Mouse (Mus musculus) brain, embryonic 18.5 days (tissue): Measurements from ENCODE around the gene Tango2.
"Not testable (repeated sequence)": the region's sequence is repeated elsewhere in the genome, so short reads cannot be mapped to it uniquely, and the experiment has no call there.

ENCODE experiments used
- DNase-seq: peaks from one replicate; pipeline ENCODE4 v3.0.0-alpha.2; 2012; ENCODE audit warnings: low read depth, low spot score

The Tango2 gene

DNA sequence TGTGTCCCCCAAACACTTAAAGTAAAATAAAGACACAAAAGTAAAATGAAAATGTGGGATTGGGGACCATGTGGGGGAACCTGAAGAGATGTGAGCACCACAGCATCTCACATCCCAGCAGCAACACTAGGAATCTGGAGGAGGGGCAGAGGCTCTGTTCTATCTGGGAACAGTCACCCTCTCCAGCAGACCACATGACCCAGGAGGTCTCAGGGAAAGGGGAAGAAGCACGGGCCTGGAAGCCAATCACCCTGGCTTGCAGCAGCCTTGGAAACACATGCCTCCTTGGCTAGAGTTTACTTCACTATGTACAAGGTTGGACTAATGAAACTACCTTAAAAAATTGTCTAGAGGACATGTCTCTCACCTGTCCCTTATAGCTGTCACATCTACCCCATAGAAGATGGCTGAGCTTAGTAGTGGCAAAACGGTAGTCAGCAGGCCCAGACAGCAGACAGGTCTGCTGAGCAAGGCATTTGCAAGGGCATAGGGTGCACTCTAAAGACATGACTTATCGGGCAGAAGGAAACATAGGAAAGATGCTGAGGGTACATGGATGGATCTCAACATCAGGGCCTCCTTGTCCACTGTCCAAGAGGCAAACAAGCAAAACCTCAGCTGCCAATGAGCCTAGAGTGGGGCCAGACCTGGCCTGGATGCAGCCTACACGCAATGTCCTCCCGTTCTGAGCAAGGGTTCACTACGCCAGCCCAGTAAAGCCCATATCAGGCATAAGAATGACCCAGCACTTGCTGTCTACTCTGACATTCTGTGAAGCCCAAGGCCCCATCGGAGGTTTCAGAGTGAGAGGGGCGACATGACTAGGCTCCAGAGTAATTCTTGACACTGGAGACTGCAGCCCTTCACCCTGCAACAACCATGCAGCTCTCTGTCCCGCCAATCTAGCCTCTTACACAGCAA lies 5.0 kb downstream of the Tango2 start:
- DNase-seq = no peak

DNA sequence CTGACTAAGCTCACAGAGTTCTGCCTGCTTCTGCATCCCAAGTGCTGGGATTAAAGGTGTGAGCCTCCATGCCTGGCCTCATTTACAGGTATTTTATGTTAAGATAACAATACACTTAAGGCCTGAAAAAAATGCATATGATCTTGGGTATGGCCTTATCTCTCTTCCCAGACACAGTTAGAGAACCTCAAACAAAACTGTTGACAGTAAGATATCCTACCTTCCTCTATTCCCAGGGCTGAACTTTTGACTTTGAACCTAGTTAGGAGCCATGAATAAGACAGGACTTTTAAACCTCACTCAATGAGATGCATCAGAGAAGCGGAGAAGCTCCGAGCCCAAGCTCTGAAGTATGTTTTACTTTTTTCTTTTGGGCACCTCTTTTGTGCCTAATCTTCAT lies 5.8 kb downstream of the Tango2 start:
- DNase-seq = no peak

DNA sequence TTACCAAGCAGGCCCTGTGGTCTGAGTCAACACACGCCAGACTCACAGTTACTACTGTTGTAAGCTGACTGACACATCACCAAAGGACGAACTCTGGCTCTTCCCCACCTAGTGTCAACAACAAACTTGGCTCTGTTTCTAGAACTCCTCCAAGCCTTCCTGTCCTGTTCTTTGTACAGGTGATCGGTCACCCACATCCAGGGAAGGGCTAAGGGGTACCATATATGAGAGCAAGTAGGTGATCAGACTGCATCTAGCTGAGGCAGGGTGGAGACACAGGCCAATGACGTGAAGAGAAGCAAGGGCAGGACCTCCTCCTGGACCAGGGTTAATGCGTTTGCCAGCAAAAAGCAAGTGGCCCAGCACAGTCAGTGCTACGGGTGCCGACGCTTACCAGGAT lies 6.3 kb downstream of the Tango2 start:
- DNase-seq = no peak

DNA sequence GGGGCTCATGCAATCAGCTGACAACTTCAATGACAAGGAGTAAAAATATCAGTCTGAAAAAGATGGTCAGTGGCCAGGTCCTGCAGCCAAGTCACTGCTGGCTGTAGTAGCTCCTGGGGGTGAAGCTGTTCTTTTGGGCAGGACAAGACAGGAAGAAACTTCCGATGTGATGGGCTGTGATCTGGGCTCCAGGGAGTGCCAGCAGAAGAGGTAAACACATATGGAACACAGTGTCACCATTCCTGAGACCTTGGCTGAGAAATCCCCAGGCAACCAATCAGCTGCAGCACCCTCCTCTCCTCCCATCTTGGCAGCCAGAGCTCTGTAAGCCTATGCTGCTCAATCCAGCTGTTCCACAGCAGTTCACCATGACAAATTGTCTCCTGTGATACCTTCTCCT lies 8.0 kb downstream of the Tango2 start:
- no peak for DNase-seq

DNA sequence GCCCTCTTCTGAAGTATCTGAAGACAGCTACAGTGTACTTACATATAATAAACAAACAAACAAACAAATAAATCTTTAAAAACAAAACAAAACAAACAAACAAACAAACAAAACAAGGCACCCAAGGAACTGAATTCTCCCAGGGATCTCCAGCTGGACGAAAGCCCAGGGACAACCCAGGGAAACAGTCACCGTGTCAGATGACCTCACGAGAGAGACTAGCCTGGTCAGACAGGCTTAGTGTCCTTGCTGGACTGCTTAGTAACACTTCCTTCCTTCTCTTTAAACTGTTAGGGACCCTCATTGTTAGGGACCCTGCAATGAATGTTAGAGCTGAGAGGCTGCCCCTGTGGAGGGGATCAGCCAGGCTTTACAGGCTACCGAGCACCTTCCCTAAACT lies 10.6 kb downstream of the Tango2 start:
- no peak for DNase-seq

DNA sequence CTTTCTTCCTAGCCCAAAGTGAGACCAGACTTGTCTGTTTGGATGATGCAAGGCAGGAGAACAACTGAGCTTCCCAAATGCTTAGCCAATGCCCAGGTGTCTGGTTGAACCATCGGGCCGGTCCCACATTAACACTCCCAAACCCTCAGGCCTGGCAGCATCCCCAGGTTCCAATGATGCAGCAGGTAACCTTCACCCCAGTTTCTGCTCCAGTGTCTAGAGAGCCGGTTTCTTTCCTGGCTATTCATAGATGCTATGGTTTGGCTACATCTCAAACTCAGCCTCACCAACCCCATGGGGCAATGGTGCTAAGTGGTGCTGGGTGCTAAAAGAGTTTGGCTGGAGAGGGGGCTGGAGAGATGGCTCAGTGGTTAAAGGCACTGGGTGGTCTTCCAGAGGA lies 11.9 kb downstream of the Tango2 start:
- no peak for DNase-seq

DNA sequence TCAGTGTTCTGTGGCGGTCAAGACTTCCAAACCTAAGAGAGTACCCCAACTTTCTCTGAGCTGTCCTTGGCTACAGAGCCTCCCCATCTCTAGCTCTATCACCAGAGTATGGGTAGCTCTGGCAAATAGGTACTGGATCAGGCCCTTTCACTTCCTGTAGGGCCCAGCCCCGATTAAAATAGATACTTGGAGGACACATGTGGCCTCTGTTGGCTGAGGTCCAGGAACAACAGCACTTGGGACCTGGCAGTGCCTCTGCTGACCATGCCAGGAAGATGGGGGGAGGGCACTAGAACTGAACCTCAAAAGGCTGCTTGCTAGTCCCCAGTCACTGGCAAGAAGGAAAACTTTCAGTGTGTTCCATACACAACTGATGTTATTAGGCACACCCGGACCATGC lies 13.9 kb downstream of the Tango2 start:
- DNase-seq = no peak

DNA sequence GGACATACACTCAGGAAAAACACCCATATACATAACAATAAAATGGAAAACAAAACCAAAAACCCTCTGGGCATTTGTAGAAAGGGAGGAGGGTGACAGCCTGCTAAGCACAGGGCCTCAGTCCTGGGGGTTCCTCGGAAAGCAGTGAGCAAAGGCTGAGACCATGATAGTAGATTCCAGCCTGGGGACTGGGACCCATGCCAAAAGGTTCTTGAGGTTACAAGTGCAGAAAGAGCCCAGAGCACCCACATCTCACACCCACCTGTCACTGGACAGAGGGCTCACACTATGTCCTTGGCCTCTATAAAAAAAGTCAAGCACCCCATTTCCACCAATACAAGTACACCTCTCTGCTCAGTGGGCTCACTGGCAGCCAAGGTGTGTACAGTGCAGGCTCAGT lies 19.4 kb downstream of the Tango2 start:
- no peak for DNase-seq

DNA sequence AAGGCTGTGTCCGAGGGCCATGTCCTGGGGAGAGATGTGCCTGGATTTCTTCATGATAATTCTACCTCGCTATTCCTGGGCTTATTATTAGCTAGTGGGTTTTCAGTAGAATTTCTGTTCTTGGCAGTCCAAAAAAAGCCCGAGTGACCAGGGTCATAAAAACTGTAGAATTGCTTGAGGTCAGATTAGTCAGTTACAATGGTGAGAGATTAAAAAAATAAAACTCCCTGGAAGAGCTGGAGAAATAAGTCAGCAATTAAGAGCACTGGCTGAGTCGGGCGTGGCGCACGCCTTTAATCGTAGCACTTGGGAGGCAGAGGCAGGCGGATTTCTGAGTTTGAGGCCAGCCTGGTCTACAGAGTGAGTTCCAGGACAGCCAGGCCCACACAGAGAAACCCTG lies 20.0 kb downstream of the Tango2 start:
- no peak for DNase-seq

DNA sequence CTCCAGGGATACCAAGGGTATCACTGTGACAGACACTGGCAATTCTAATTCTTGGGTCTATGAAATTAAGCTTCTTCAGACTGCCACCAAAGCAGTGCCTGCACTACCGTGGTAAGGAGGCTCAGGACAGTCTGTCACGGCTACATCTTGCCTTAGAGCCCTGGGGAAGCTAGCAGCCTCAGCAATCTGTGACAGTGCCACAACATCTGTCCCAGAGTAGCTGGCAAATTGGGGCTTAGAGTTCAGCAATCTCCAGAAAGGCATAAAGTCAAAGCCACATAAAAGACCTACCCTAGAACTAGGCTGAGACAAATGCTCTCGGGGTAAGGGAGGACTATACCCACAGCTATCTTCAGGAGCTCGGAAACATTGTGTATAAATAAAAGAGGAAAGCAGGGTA lies 22.2 kb downstream of the Tango2 start:
- DNase-seq = no peak

DNA sequence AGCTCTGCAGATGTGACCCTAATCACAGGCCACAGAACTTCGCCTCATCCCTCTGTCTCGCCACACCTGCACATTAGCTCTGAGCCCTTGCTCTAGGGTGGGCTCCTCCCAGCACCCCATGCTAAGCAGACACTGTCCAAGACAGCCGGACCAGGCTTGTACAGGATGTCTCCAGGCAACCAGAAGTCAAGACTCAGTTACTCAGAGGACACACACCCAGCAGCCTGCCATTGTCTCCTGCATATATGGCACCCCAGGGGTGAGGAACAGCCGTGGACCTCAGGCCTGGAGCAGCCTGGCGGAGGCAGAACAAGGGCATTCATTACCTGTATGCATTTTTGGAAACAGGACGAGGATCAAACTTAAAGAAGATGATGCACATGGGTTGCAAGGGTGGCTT lies 23.9 kb downstream of the Tango2 start:
- DNase-seq = no peak

DNA sequence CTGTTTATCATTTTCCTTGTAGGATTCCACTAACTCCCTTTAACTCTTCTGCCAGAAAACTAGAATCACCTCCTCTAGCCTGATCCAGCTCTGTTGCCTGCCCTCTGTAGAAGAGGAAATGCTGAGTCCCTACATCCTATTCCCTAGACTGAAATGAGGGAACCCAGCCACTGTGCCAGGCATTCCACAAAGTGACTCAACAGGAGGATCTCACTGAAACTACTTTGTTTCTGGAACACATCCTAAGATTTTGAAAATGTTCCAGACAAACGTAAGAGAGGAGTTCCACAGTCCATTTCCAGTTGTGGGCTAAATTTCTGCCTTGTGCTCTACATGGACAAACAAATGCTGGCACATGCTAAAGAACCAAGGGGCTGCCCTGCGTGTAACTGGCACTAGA lies 24.4 kb downstream of the Tango2 start:
- DNase-seq = no peak

DNA sequence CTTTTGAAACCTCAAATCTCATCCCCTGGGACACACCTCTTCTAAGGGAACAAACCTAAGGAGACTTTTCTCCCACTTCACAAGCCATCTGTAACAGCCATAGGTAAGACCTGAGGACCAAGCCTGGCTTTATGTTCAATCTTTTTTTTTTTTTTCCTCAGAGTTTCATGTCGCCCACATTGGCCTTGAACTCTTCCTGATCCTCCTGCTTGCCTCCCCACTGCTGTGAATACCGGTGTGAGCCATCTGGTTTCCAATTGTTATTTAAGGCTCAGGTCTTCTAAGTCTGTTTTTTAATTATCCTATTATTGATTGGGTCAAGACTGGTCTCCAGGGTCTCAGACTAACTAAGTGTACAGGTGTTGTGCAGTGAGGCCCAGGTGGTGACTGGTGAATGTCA lies 26.5 kb downstream of the Tango2 start:
- no peak for DNase-seq

DNA sequence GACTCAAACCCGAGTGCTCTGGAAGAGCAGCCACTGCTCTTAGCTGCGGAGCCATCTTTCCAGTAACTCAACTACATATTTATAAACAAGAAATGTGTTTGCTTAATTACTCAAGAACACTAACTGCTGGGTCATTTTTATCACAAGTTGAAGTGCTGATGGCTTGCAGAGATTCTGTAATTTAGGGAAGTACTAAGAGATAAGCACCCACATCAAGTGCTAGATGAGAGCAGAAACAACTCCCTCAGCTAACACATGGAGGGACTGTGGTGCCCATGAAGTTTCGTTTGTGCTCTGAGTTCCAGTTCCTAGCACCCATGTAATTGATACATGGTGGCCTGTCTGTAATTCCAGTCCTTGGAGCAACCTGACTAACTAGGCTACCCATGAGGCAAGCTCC lies 28.9 kb downstream of the Tango2 start:
- no peak for DNase-seq

DNA sequence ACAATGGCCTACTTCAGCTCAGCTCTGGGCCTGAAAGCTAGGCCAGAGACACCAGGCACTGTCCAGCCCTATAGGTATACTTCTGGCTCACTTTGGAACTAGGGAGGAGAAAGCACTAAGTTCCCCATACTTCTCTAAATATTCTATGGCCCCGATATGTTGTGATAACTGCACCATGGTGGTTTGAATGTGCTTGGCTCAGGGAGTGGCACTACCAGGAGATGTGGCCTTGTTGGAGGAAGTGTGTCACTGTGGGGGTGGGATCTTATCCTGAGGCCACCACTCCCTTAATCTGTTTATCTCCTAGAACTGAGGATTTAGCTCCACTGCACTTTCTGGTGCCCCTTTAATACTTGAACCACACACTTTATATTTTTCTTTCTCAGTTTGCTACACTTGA lies 39.7 kb downstream of the Tango2 start:
- no peak for DNase-seq

DNA sequence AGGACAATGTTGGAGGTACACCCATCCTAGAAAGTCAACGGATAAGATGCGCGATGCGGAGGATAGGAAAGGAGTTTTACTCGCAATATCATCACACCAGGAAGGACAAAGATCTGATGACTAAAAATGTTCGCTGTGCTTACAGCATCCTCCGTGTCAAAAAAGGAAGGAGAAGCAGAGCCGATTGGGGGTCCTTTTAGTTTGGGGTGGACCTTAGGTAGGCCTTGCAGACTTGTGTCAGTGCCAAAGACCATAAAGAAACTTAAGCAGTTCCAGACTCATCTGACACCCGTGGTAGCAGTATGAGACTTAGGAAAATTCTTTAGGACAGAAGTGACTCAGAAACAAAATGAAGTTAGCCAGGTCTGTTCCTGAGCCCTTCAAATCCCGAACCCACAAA lies 58.3 kb downstream of the Tango2 start:
- not testable (repeated sequence) for DNase-seq

DNA sequence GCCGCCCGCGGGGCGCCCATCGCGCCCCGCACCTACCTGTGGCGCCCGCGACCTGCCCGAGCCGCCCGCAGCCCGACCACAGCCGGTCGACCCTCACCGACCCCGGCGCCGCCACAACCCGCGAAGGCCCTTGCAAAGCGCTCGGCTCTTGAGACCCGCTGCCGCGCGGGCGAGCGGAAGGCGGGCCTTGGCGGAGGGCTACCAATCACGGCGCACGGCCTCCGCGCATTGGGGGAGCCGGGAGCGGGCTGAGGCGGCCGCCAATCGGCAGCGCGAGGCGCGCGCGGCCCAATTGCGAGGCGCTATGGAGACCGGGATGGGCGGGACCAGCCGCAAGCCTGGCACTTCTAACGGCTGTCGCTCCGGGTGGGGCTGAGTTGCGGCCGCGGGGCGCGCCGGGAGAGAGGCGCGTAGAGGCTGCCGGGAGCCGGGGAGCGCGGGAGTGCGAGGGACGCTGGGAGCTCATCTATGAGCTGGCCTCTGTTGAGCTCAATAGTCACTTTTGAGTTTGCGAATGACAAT lies 58.8 kb downstream of the Tango2 start, which contains the start of gene Dgcr8:
Gene Dgcr8, minus strand, starts transcription at position 180 of the 522 bp plus-strand sequence.
- DNase-seq = peak; percentile 94

DNA sequence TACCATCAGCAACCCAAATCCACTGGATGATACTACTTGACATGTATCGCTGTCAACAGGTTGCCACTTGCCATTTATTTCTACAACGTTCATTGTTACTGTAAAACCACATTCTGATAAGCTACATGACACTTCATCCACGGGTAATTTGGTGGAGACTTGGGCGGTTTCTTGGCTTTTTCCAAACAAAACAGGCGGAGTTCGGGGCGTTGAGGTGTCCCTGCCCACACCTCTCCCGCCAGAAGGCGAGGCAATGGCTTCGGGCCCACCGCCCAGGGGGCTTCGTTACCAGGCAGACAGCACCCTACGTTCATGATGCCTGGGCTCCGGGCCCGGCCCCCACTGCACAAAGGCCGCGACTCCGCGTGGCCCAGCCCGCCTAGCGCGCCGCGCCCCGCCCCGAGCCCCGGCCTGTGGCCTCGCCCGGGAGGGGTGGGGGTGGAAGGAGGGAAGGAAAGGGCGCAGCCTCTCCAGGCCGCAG lies 59.3 kb downstream of the Tango2 start:
- DNase-seq = no peak

DNA sequence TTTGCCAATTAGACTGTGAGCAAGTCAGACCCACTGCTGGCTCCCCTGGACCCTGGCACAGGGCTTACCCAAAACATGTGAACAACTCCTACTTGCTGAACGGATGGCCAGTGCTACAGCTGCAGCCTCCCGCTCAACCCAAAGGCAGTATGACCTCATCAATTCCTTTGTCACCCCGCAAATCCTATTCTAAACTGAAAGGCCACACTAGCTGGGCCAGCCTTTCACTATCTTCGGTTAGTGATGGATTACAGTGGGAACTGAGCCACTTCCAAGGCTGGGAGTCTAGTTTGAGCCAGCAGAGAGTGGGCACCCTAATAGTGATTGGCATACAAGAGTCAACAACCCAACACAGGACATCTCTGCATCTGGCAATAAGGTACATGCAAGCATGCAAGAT lies 59.7 kb downstream of the Tango2 start:
- DNase-seq = no peak

DNA sequence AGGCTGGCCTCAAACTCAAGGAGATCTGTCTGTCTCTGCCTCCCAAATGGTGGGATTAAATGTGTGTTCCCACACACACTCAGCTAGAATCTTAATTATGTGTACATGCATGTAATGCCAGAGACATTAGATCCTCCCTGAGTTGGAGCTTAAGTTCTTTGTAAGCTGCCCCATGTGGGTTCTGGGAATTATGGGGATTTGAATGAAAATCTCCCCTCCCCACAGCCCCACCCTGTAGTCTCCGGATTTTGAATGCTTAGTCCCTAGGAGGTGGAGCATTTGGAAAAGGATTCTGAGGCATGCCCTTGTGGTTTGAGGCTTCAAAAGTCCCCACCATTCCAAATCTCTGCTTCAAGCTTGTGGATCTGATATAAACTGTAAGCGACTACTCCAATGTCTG lies 72.7 kb downstream of the Tango2 start:
- no peak for DNase-seq

DNA sequence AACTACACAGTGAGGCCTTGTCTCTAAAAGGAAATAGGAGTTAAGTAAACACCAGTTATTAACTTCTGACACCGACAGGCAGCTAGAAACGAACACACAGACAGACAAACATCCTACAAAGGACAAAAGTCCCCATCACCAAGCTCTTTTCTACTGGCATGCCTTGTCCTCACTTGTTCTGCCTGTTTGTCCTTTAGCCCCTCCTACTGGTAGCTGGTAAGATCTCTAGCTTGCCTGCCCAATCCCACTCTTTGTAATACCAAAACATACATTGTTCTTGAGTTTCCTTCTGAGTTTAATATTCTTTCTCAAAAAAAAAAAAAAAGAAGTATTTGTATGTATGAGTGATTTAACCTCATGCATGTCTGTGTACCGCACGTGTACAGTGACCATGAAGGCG lies 79.7 kb downstream of the Tango2 start:
- no peak for DNase-seq

DNA sequence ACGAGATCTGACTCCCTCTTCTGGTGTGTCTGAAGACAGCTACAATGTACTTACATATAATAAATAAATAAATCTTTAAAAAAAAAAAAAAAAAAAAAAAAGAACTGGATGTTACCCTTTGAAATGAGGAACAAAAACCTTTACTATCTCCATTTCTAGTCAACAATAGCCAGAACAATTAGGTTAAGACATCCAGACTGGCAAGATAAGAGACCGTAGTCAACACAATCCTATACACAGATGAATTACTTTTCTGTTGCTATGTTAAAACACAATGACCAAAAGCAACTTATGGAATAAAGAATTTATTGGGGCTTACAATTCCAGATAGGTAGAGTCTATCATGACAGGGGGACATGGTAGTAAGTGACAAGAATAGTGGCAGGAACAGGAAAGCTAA lies 82.9 kb downstream of the Tango2 start:
- no peak for DNase-seq

DNA sequence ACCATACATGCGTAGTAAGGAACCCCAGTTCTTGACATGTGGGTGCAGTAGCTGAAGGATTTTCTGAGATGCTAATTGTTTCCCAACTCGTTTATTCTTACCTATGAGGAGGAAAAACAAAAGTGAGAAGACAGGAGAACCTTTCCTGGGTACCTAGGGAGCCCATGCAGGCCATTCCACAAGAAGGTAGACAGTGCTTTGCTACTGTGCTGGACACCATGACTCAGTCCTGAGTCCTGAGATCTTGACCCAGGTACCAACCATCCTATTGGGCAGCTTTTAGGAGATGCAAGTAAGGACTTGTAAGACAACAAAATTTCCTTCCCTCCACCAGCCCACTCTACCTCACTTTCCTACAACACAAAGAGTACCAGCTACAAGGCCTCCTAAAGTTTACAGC lies 89.7 kb downstream of the Tango2 start, which contains the start of gene Gm49776:
Gene Gm49776, minus strand, starts transcription at position 101 of the 400 bp plus-strand sequence.
- DNase-seq = no peak
